Mouse (Mus musculus): ENCODE data around the gene Prmt1. TPM values are rescaled to one million over a fixed set of nuclear protein-coding genes. Genes with fewer than 3 reads are reported as not detected.

Prmt1 gene
- polyA plus RNA-seq (2012; rRNA removed), result 607 and 720 TPM in 2 replicates
- 166 and 187 TPM in 2 replicates for polyA plus RNA-seq (2014; fragmentation: Nextera tagmentation; extraction: Ambion mirVana)

DNA sequence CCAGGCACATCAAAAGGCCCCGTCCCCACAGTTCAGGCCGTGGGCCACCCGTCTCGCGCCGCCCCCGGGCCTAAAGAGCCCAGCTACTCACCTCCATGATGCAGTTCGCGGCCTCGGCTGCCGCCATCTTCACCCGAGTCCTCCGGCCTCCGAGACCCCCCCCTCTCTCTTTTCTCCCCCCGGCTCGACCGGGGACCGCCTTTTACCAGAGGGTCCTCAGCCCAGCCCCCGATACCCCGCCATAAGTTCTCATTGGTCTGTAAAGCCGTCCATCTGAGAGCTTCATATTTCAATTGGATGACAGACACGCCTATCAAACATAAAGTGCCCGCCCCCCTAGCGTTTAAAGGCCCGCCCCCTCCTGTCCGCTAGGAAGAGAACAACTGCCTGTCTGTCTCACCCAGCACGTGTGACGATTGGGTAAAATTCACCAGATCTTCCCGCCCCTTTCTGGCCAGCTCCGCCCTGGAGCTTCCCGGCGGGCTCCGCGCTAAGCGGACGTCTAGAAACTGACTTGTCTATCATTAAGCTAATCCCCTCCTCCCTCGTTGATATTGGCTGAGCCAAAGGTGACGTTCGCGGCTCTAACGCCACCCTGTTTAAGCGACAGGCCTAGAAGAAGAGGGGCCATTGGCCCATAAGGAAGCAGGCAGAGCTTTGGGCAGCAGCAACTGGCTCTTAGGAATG, at the start of gene Prmt1:
Gene Prmt1, minus strand, starts transcription at position 377 of the 687 bp plus-strand sequence.
- Histone ChIP-seq H3K27me3 (ENCODE audit: control insufficient read depth, insufficient read depth, low read length) (no peaks in the 10 kb centered on the region), H3K9me3 (ENCODE audit: control insufficient read depth, low read length) (no peaks in the 10 kb centered on the region), H3K4me1 (ENCODE audit: control insufficient read depth, insufficient read depth, low read length) (peaks cover 19% of the 10 kb centered on the region), H3K36me3 (ENCODE audit: control insufficient read depth, insufficient read depth, low read length) (peaks cover 43% of the 10 kb centered on the region), H3K27ac (replicated peaks; ENCODE audit: low read depth, low read length) (peak within 1 kb of the TSS; percentile 95), H3K9ac (ENCODE audit: low read depth, low read length, severe bottlenecking) (peak within 1 kb of the TSS; percentile 98), H3K4me2 (replicated peaks; ENCODE audit: low read depth, low read length, severe bottlenecking) (peak within 1 kb of the TSS; percentile 64), H3K4me3 (replicated peaks; ENCODE audit: low read length) (peak within 1 kb of the TSS; percentile 100)
- peak; percentile 93; the same call in 1 of the 2 replicates for TF ChIP-seq POLR2A (IDR thresholded peaks at IDR 0.05; ENCODE audit: borderline replicate concordance, extremely low read depth, insufficient read depth, insufficient read length)
- ATAC-seq (ENCODE audit: low FRiP score, low read depth) (peak; percentile 96), DNase-seq (ENCODE audit: low spot score) (peak; percentile 100)
- WGBS, result 3% methylated on average over 38 of the region's 42 CpGs

DNA sequence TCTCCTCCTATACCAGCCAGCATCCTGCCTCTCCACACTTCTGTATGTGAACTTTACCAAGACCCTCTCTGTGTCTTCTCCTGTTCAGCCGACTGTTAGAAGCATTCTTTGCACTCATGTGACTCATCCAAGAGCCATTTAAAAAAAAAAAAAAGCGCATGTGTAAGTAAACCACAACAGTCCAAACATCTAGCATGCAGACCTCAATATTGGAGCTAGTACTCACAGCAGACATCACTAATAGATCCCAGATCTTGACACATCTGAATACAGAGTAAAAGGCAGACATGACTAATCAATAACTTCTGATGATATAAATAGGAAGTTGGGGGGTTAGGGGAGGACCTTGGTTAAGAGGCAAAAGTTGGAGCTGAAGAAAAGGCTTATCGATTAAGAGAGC, 49.3 kb upstream of the Prmt1 start:
- H3K27me3 ChIP-seq (ENCODE audit: control insufficient read depth, insufficient read depth, low read length), result no peaks in the 10 kb centered on the region
- H3K4me3 ChIP-seq (replicated peaks; ENCODE audit: low read length), result no peak overlapping the region

DNA sequence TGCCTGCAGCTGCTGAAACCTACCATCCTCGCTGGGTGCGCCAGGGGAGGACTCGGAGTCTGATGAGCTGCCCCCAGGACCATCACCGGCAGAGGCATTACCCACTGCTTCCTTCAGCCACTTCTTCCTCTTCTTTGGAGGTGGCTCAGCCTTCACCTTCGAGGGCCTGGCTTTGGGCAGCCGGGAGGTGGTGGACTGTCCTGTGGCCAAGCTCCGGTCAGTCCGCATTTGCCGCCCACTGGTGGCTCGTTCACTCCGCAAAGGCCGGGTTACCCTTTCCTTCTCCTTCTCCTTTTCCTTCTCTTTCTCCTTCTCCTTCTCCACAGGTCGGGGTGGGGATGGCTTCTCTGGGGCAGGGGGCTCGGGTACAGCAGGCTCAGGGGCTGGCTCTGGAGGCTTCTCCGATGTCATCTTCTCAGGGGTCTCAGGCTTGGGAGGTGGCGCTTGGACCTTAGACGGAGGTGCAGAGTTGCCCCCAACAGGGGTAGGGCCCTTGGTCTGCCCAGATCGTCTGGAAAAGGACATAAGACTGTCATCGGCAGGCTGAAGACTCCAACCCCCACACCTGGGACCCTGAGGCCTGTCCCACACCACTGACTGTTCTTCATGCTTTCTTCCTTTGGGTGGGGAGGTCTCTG, 47.5 kb upstream of the Prmt1 start:
- H3K27me3 ChIP-seq (ENCODE audit: control insufficient read depth, insufficient read depth, low read length), result no peaks in the 10 kb centered on the region
- H3K4me2 ChIP-seq (replicated peaks; ENCODE audit: low read depth, low read length, severe bottlenecking), result no peak overlapping the region
- H3K9ac ChIP-seq (ENCODE audit: low read depth, low read length, severe bottlenecking), result no peak overlapping the region
- ATAC-seq (ENCODE audit: low FRiP score, low read depth), result no peak
- WGBS, result 94% methylated on average over 19 of the region's 19 CpGs
- no peaks in the 10 kb centered on the region for H3K9me3 ChIP-seq (ENCODE audit: control insufficient read depth, low read length)
- TF ChIP-seq POLR2A (IDR thresholded peaks at IDR 0.05; ENCODE audit: borderline replicate concordance, extremely low read depth, insufficient read depth, insufficient read length), result no peak
- peaks cover 98% of the 10 kb centered on the region for H3K36me3 ChIP-seq (ENCODE audit: control insufficient read depth, insufficient read depth, low read length)
- no peak overlapping the region for H3K27ac ChIP-seq (replicated peaks; ENCODE audit: low read depth, low read length)
- DNase-seq (ENCODE audit: low spot score), result no peak
- H3K4me3 ChIP-seq (replicated peaks; ENCODE audit: low read length), result no peak overlapping the region
- no peaks in the 10 kb centered on the region for H3K4me1 ChIP-seq (ENCODE audit: control insufficient read depth, insufficient read depth, low read length)

More for the DNA sequence above, 49.3 kb upstream of the Prmt1 start:
- Histone ChIP-seq H3K9me3 (ENCODE audit: control insufficient read depth, low read length) (no peaks in the 10 kb centered on the region), H3K36me3 (ENCODE audit: control insufficient read depth, insufficient read depth, low read length) (peaks cover 98% of the 10 kb centered on the region), H3K4me1 (ENCODE audit: control insufficient read depth, insufficient read depth, low read length) (no peaks in the 10 kb centered on the region), H3K9ac (ENCODE audit: low read depth, low read length, severe bottlenecking) (no peak overlapping the region), H3K4me2 (replicated peaks; ENCODE audit: low read depth, low read length, severe bottlenecking) (no peak overlapping the region), H3K27ac (replicated peaks; ENCODE audit: low read depth, low read length) (no peak overlapping the region)
- ATAC-seq (ENCODE audit: low FRiP score, low read depth) (no peak), DNase-seq (ENCODE audit: low spot score) (no peak)
- 96% methylated on average over 3 of the region's 3 CpGs for WGBS
- no peak for TF ChIP-seq POLR2A (IDR thresholded peaks at IDR 0.05; ENCODE audit: borderline replicate concordance, extremely low read depth, insufficient read depth, insufficient read length)

DNA sequence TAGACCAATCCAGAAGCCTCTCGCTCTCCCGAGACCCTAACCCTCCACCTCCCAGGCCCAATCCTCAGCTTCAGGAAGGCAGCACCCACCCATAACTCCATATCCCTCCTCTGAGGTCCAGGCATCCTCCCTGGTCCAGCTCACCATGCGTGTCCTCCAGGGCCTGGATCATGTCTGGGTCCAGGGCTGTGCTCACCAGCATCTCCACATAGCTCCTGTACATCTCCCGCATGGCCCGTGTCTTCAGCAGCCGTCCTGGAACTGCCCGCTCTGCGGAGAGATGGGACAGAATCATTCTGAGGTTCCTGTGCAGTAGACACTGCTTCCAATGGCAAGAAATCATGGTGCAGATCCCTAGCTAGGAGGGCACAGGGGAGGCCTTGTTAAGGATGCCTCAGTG, 44.5 kb upstream of the Prmt1 start:
- H3K9me3 ChIP-seq (ENCODE audit: control insufficient read depth, low read length), result no peaks in the 10 kb centered on the region
- TF ChIP-seq POLR2A (IDR thresholded peaks at IDR 0.05; ENCODE audit: borderline replicate concordance, extremely low read depth, insufficient read depth, insufficient read length), result no peak
- H3K27me3 ChIP-seq (ENCODE audit: control insufficient read depth, insufficient read depth, low read length), result no peaks in the 10 kb centered on the region
- H3K4me2 ChIP-seq (replicated peaks; ENCODE audit: low read depth, low read length, severe bottlenecking), result no peak overlapping the region
- no peak overlapping the region for H3K27ac ChIP-seq (replicated peaks; ENCODE audit: low read depth, low read length)
- no peaks in the 10 kb centered on the region for H3K4me1 ChIP-seq (ENCODE audit: control insufficient read depth, insufficient read depth, low read length)
- DNase-seq (ENCODE audit: low spot score) (no peak), ATAC-seq (ENCODE audit: low FRiP score, low read depth) (no peak)
- 95% methylated on average over 8 of the region's 8 CpGs for WGBS
- H3K9ac ChIP-seq (ENCODE audit: low read depth, low read length, severe bottlenecking), result no peak overlapping the region
- H3K36me3 ChIP-seq (ENCODE audit: control insufficient read depth, insufficient read depth, low read length), result peaks cover 94% of the 10 kb centered on the region
- H3K4me3 ChIP-seq (replicated peaks; ENCODE audit: low read length), result no peak overlapping the region

DNA sequence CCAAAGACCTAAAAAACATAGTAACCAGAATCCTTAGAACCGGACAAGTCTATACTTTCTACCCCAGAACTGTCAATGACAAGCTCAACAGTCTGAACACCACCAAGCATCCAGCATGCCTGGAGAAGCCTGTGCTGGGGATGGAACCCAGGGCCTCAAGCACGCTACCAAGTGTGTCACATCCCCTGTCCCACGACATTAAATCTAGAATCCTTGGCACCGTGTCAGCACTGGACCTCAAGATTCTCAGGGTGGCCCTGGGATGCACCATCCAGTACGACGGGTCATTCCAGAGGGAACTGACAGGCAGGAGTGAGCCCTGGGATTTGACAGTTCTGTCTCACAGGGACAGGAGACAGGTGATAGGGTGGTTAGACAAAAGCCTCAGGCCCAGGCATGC, 43.6 kb upstream of the Prmt1 start:
- peaks cover 86% of the 10 kb centered on the region for H3K36me3 ChIP-seq (ENCODE audit: control insufficient read depth, insufficient read depth, low read length)
- no peak for ATAC-seq (ENCODE audit: low FRiP score, low read depth)
- no peaks in the 10 kb centered on the region for H3K4me1 ChIP-seq (ENCODE audit: control insufficient read depth, insufficient read depth, low read length)
- no peak overlapping the region for H3K4me3 ChIP-seq (replicated peaks; ENCODE audit: low read length)
- TF ChIP-seq POLR2A (IDR thresholded peaks at IDR 0.05; ENCODE audit: borderline replicate concordance, extremely low read depth, insufficient read depth, insufficient read length), result no peak
- no peak for DNase-seq (ENCODE audit: low spot score)
- no peak overlapping the region for H3K4me2 ChIP-seq (replicated peaks; ENCODE audit: low read depth, low read length, severe bottlenecking)
- no peak overlapping the region for H3K9ac ChIP-seq (ENCODE audit: low read depth, low read length, severe bottlenecking)
- WGBS, result 96% methylated on average over 6 of the region's 6 CpGs
- no peaks in the 10 kb centered on the region for H3K9me3 ChIP-seq (ENCODE audit: control insufficient read depth, low read length)
- H3K27me3 ChIP-seq (ENCODE audit: control insufficient read depth, insufficient read depth, low read length), result no peaks in the 10 kb centered on the region
- no peak overlapping the region for H3K27ac ChIP-seq (replicated peaks; ENCODE audit: low read depth, low read length)
